ENCODE assay signal across 19 mouse cellular contexts in the genomic region with DNA sequence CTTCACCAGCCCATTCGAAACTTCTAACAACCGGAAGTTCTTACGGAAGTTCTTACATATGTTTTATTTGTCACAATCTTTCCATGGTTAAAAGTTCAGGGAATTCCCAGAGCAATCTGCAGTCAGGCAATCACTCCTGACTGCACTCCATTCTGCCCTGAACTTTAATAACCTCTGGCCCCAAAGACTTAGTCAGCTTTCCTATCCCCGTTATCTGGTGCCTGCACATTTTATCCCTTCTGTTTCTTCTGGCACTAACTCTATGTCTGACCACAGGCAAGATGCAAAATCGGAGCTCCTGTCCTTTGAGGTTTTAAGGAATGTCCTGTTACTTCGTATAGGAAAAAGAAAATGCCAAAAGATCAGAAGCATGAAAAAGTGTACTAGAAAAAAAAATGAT. TPM values are rescaled to one million over a fixed set of nuclear protein-coding genes. Genes with fewer than 3 reads are reported as not detected.
DNase-seq lines count a peak whose midpoint lies in the region; ATAC-seq and TF ChIP-seq lines count a peak whose summit lies in the region.
"Had no signal": no experiment of that assay in that cellular context is flagged by ENCODE, and none has a peak within 500 bp of the region (broad histone marks: within the 10 kb centered on the region; RNA-seq: fewer than 3 reads in every experiment).

No protein-coding gene starts in this region.

- peak; percentile 17; the same call in 1 of the 2 replicates for ATAC-seq in liver, embryonic 14.5 days (ENCODE audit: insufficient read depth)
- ATAC-seq in heart, embryonic 16.5 days (replicated peaks; ENCODE audit: extremely low read depth, insufficient read depth, low FRiP score): 0 out of 2 replicates have a peak, but pooled peaks have one; percentile 34
- ATAC-seq: forebrain, embryonic 14.5 days; hindbrain, embryonic 16.5 days had no signal

- no peak overlapping the region for H3K4me3 ChIP-seq in gastrocnemius, adult 2 months
- no peak overlapping the region for H3K4me3 ChIP-seq in liver, embryonic 14.5 days (ENCODE audit: insufficient read depth in 1 of 2, low read depth in 2 of 2, low read length in 2 of 2)
- H3K4me3 ChIP-seq in heart, embryonic 16.5 days (ENCODE audit: low read length): no peak overlapping the region
- H3K4me3 ChIP-seq: limb, embryonic 15.5 days; lung, embryonic 15.5 days; neural tube, embryonic 12.5 days; stomach, embryonic 15.5 days had no signal

- intact Hi-C loops in gastrocnemius, adult 2 months (cut with DNase I): loop anchor here (5.0 kb wide), 2 partner anchors 33 to 78 kb away; no protein-coding TSS in a partner anchor
- intact Hi-C loops in gastrocnemius, postnatal 36 days (cut with DNase I): loop anchor here (5.0 kb wide), 1 partner anchor 78 kb away; no protein-coding TSS in a partner anchor

- peaks cover 0 to 5% of the 10 kb centered on the region in 2 experiments; a peak in 2 of 4 replicates for H3K4me1 ChIP-seq in liver, embryonic 14.5 days (replicated peaks; ENCODE audit: control insufficient read depth in 2 of 2, insufficient read depth in 2 of 2, low read length in 1 of 2)
- H3K4me1 ChIP-seq in heart, embryonic 16.5 days (ENCODE audit: control insufficient read depth, insufficient read depth, low read length): peaks cover 17% of the 10 kb centered on the region

- WGBS in liver, embryonic 14.5 days (ENCODE audit: insufficient replicate concordance): 26% methylated on average over 6 of the region's 6 CpGs
- WGBS in heart, embryonic 16.5 days: 41% methylated on average over 6 of the region's 6 CpGs

- H3K27me3 ChIP-seq in liver, embryonic 14.5 days (ENCODE audit: control insufficient read depth, insufficient read depth, low read length): peaks cover 20% of the 10 kb centered on the region
- no peaks in the 10 kb centered on the region for H3K27me3 ChIP-seq in heart, embryonic 16.5 days (ENCODE audit: control insufficient read depth, insufficient read depth, low read length)
- no peaks in the 10 kb centered on the region for H3K27me3 ChIP-seq in splenic B cell, adult 2 months (ENCODE audit: control insufficient read depth, insufficient read depth, low read length, poor library complexity, severe bottlenecking)
- H3K27me3 ChIP-seq: limb, embryonic 15.5 days; lung, embryonic 15.5 days; neural tube, embryonic 12.5 days; stomach, embryonic 15.5 days had no signal

- H3K36me3 ChIP-seq in liver, embryonic 14.5 days (replicated peaks; ENCODE audit: control insufficient read depth, insufficient read depth, low read depth): no peaks in the 10 kb centered on the region
- H3K36me3 ChIP-seq in heart, embryonic 16.5 days (ENCODE audit: control insufficient read depth, insufficient read depth): no peaks in the 10 kb centered on the region
- no peaks in the 10 kb centered on the region for H3K36me3 ChIP-seq in splenic B cell, adult 2 months (ENCODE audit: control insufficient read depth, insufficient read depth, low read length, poor library complexity, severe bottlenecking)
- H3K36me3 ChIP-seq: limb, embryonic 15.5 days; lung, embryonic 15.5 days; neural tube, embryonic 12.5 days; stomach, embryonic 15.5 days had no signal

- H3K9ac ChIP-seq in liver, embryonic 14.5 days (replicated peaks): no peak overlapping the region
- no peak overlapping the region for H3K9ac ChIP-seq in heart, embryonic 16.5 days (ENCODE audit: low read length)
- H3K9ac ChIP-seq: limb, embryonic 15.5 days; lung, embryonic 15.5 days; neural tube, embryonic 12.5 days; stomach, embryonic 15.5 days had no signal

- no peaks in the 10 kb centered on the region for H3K9me3 ChIP-seq in liver, embryonic 14.5 days (ENCODE audit: control insufficient read depth, low read length)
- no peaks in the 10 kb centered on the region for H3K9me3 ChIP-seq in heart, embryonic 16.5 days (replicated peaks; ENCODE audit: control insufficient read depth, low read length)
- H3K9me3 ChIP-seq: limb, embryonic 15.5 days; lung, embryonic 15.5 days; neural tube, embryonic 12.5 days; stomach, embryonic 15.5 days had no signal

- no peak for TF ChIP-seq EP300 in liver, embryonic 14.5 days (IDR thresholded peaks at IDR 0.05; ENCODE audit: low read depth)

- DNase-seq in gastrocnemius, adult 2 months: no peak
- DNase-seq in gastrocnemius, postnatal 36 days: no peak
- DNase-seq in liver, embryonic 14.5 days (ENCODE audit: low read depth in 3 of 3, low spot score in 3 of 3): no peak
- DNase-seq in liver: no peak
- peak; percentile 40 for DNase-seq in splenic B cell, adult 2 months (ENCODE audit: low read depth, low spot score)
- DNase-seq in left cerebral cortex, adult 8-10 months (ENCODE audit: low spot score in 2 of 2): no peak
- DNase-seq in left cerebral cortex, adult 9 months (ENCODE audit: low spot score in 2 of 2): no peak
- DNase-seq: cerebellum, adult 9-11 months; kidney, adult 11 months; spleen, adult 18-20 months; thymus, adult 2 months had no signal

- H3K27ac ChIP-seq in gastrocnemius, adult 2 months: peak overlapping the region; percentile 76; the same call in 1 of the 2 replicates
- H3K27ac ChIP-seq in liver, embryonic 14.5 days: no peak overlapping the region
- H3K27ac ChIP-seq in heart, embryonic 16.5 days (ENCODE audit: low read length): 0 out of 2 replicates have a peak overlapping the region, but pooled peaks have one; percentile 61
- H3K27ac ChIP-seq: kidney, postnatal 0 days; limb, embryonic 15.5 days; lung, embryonic 15.5 days; neural tube, embryonic 12.5 days; stomach, embryonic 15.5 days had no signal

- no peak for TF ChIP-seq CTCF in gastrocnemius, adult 2 months (IDR thresholded peaks at IDR 0.05)
- no peak for TF ChIP-seq CTCF in liver, embryonic 14.5 days (IDR thresholded peaks at IDR 0.05; ENCODE audit: low read depth)

- H3K4me2 ChIP-seq in liver, embryonic 14.5 days (ENCODE audit: low read depth): no peak overlapping the region
- no peak overlapping the region for H3K4me2 ChIP-seq in heart, embryonic 16.5 days (ENCODE audit: low read depth, low read length)
- H3K4me2 ChIP-seq: limb, embryonic 15.5 days; lung, embryonic 15.5 days; neural tube, embryonic 12.5 days; stomach, embryonic 15.5 days had no signal

RNA-seq across cellular contexts. Expression of gene Parp8, which starts 4.7 kb away (rescaled TPM):
- total RNA-seq in gastrocnemius, adult 2 months (2021): 10 to 100 TPM; 12.9 to 14.5 TPM
- 10 to 100 TPM; 12.3 to 14.3 TPM for total RNA-seq in gastrocnemius, postnatal 36 days (2021)
- polyA plus RNA-seq in liver, embryonic 14.5 days (2012; rRNA removed): 2.2 and 3.2 TPM in 2 replicates
- polyA plus RNA-seq in liver, embryonic 14.5 days (2014; fragmentation: Nextera tagmentation; extraction: Ambion mirVana): 1.7 and 2.0 TPM in 2 replicates
- polyA plus RNA-seq in heart, embryonic 16.5 days (2015; fragmentation: Nextera tagmentation; extraction: Ambion mirVana): 12.9 and 14.5 TPM in 2 replicates
- total RNA-seq in left cerebral cortex, adult 8-10 months (2022): 10 to 100 TPM; 16.7 to 21.8 (median 20.6) TPM
